Mouse (Mus musculus) megakaryocyte, embryonic 14.5 days (primary cell): ENCODE results near the gene Phactr3. TPM values are rescaled to one million over a fixed set of nuclear protein-coding genes. Genes with fewer than 3 reads are reported as not detected.

Experiments used
- H3K27me3 ChIP-seq: replicated peaks from 2 replicates; pipeline ENCODE3; 2012; ENCODE audit warnings: inconsistent platforms
- H3K36me3 ChIP-seq: replicated peaks from 2 replicates; pipeline ENCODE3; 2012; ENCODE audit warnings: low read length, inconsistent platforms, mixed read lengths
- H3K4me1 ChIP-seq: 2 replicates; pipeline ENCODE4 v1.6.1; 2012; ENCODE audit warnings: inconsistent platforms
- H3K4me3 ChIP-seq: replicated peaks from 2 replicates; pipeline ENCODE3; 2012; ENCODE audit warnings: moderate library complexity, mild to moderate bottlenecking, inconsistent platforms
- H3K9me3 ChIP-seq: 2 replicates; pipeline ENCODE4 v1.6.1; 2012; ENCODE audit warnings: inconsistent platforms
- FLI1 ChIP-seq: IDR thresholded peaks from 2 replicates; pipeline ENCODE4 v1.6.1; 2012; ENCODE audit warnings: low read length, inconsistent platforms, mixed read lengths
- GATA1 ChIP-seq: IDR thresholded peaks from 3 replicates; pipeline ENCODE4 v1.6.1; 2012; ENCODE audit warnings: mixed read lengths, low read length, inconsistent platforms, borderline replicate concordance
- polyA plus RNA-seq: library from polyadenylated mRNA; stranded (reverse); fragments of >175 nt; gene quantifications from 2 replicates; pipeline ENCODE4 v1.2.3, GENCODE M21; 2012; ENCODE audit warnings: low replicate concordance; ENCODE audit not compliant: insufficient read depth

The Phactr3 gene
- polyA plus RNA-seq, 1 experiment = 1.2 TPM

DNA sequence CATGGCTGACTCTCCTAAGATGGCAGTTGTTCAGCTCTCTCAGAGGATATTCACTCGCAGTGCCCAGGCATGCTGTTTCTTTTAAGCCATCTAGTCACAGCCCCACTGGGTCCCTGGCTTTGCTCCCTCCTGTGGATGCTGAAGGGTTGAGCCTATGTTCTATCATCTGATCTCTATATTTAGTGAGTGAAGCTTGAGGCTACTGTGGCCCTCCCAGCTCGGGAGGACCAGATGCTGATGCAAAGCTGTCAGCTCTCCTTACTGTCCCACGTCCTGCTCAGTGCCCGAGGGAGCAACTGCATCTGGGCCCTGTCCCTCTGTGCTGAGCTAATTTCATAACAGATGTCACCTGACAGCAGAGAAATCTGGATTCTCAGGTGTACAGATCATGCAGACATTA, 153.6 kb downstream of the Phactr3 start:
- H3K27me3 ChIP-seq = peaks cover 10% of the 10 kb centered on the region
- TF ChIP-seq FLI1 (no peak), GATA1 (no peak)

DNA sequence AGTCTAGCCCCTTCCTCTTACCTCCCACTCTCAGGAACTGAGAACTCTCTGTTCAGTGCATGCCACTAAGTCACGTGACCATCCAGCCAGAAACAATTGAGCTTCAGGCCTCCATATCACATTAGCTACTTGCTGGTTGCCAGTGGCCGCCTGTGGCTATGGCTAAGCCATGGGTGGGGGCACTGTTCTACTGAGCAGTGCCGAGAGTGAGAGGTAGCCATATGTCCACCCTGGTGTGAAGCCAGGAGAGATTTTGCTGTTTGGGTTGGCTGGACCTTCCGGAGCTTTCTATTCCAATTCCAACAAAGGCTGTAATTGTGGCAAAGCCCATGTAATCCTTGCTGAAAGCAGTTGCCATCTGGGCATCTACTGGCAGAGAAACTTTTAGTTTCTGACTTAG, 155.4 kb downstream of the Phactr3 start:
- no peaks in the 10 kb centered on the region for H3K9me3 ChIP-seq
- no peaks in the 10 kb centered on the region for H3K36me3 ChIP-seq
- TF ChIP-seq GATA1 (no peak), FLI1 (no peak)
- H3K4me3 ChIP-seq = no peak overlapping the region
- H3K27me3 ChIP-seq = peaks cover 7% of the 10 kb centered on the region
- no peaks in the 10 kb centered on the region for H3K4me1 ChIP-seq

More for the DNA sequence above, 153.6 kb downstream of the Phactr3 start:
- no peaks in the 10 kb centered on the region for H3K4me1 ChIP-seq
- no peaks in the 10 kb centered on the region for H3K36me3 ChIP-seq
- H3K9me3 ChIP-seq = no peaks in the 10 kb centered on the region
- no peak overlapping the region for H3K4me3 ChIP-seq

GRCm38 (mm10) chr2:178277206-178277605, 158.4 kb downstream of the Phactr3 start:
- Histone ChIP-seq H3K4me1 (no peaks in the 10 kb centered on the region), H3K4me3 (no peak overlapping the region), H3K27me3 (peaks cover 2% of the 10 kb centered on the region), H3K9me3 (no peaks in the 10 kb centered on the region; the same call in 1 of the 2 replicates), H3K36me3 (no peaks in the 10 kb centered on the region)
- TF ChIP-seq GATA1 (no peak), FLI1 (no peak)

DNA sequence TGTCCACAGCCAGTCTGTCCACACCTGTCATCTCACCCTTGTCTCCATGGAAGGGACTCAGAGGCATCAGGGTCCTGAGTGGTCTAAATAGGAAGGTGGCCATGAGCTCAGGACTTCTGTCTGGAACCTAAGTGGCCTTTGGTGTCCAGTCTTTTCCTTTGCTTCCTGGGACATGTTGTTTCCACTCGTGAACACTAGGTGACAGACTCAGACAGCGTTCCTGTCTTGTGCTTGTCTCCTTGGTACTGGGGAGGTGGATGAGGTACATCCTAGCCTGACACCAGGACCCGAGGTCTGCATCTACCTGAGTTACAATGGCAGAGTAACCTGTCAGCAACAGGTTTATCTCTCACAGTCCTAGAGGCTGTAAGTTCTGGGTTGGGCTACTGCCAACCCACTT, 162.4 kb downstream of the Phactr3 start:
- no peak overlapping the region for H3K4me3 ChIP-seq
- no peaks in the 10 kb centered on the region for H3K27me3 ChIP-seq
- no peaks in the 10 kb centered on the region; the same call in 1 of the 2 replicates for H3K9me3 ChIP-seq
- no peak for TF ChIP-seq GATA1
- no peak for TF ChIP-seq FLI1
- H3K4me1 ChIP-seq = no peaks in the 10 kb centered on the region
- H3K36me3 ChIP-seq = no peaks in the 10 kb centered on the region

DNA sequence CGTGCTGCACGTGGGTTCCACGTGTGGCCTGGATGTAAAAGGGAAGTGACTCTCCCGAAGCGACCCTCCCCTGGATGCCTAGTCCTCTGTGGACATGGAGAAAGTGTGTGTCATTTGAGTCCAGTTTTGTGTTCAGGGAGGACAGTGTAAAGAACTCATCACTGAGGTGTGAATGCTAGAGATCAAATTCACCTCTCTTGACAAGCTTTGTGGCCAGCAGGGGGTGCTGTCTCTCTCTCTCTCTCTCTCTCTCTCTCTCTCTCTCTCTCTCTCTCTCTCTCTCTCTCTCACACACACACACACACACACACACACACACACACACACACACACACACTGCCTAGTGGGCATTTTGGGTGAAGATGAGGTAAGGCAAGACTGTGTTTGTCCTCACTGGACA, 168.5 kb downstream of the Phactr3 start:
- peaks cover 5% of the 10 kb centered on the region for H3K27me3 ChIP-seq

GRCm38 (mm10) chr2:178288666-178289065, 169.9 kb downstream of the Phactr3 start:
- Histone ChIP-seq H3K4me3 (no peak overlapping the region), H3K4me1 (no peaks in the 10 kb centered on the region), H3K36me3 (no peaks in the 10 kb centered on the region), H3K9me3 (no peaks in the 10 kb centered on the region), H3K27me3 (peaks cover 5% of the 10 kb centered on the region)
- TF ChIP-seq FLI1 (no peak), GATA1 (no peak)

More for the DNA sequence above, 168.5 kb downstream of the Phactr3 start:
- Histone ChIP-seq H3K4me1 (no peaks in the 10 kb centered on the region), H3K36me3 (no peaks in the 10 kb centered on the region), H3K9me3 (no peaks in the 10 kb centered on the region), H3K4me3 (no peak overlapping the region)
- no peak for TF ChIP-seq FLI1
- no peak for TF ChIP-seq GATA1

DNA sequence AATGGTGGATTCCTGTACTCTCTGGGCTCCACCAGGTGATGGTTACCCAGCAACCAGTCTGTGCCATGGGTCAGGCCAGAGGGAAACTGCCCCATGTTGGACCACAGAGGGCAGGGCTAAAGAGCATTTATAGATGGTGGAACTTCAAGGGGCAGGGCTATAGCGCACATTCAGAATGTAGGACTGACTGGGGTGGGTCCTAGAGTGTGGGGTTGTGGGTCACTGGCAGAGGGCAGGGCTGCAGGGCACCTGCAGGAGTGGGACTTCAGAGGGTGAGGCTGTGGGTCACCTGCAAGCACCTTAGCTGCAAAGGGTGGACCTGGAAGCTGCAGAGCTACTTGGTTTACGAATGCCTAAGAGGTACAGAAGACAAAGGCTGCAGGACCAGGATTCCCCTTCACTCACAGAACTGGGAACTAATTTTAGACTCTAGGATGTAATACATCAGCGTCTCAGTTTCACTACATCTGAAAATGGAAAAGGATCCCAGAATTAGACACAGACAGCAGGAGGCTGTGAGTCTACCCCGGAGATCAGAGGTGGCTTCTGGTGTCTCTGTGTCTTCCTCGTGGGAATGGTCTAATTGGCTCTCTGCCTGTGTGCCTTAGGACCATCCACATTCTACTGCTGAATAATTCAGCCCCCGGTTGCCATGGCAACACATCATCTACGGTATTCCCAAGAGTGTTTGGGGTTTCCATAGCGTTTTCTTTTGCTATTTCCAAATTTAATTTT, 184.8 kb downstream of the Phactr3 start:
- H3K4me3 ChIP-seq = no peak overlapping the region
- TF ChIP-seq FLI1 (no peak), GATA1 (no peak)
- no peaks in the 10 kb centered on the region for H3K36me3 ChIP-seq
- H3K9me3 ChIP-seq = peaks cover 4% of the 10 kb centered on the region; the same call in 1 of the 2 replicates
- H3K27me3 ChIP-seq = no peaks in the 10 kb centered on the region
- no peaks in the 10 kb centered on the region for H3K4me1 ChIP-seq

- no peaks in the 10 kb centered on the region for H3K27me3 ChIP-seq
- peaks cover 4% of the 10 kb centered on the region; the same call in 1 of the 2 replicates for H3K9me3 ChIP-seq
- H3K4me1 ChIP-seq = no peaks in the 10 kb centered on the region
- no peaks in the 10 kb centered on the region for H3K36me3 ChIP-seq
- TF ChIP-seq GATA1 = no peak
- no peak for TF ChIP-seq FLI1
- no peak overlapping the region for H3K4me3 ChIP-seq
These were observed 185.4 kb downstream of the Phactr3 start for GRCm38 (mm10) chr2:178304188-178304529.

GRCm38 (mm10) chr2:178304669-178305068, 185.9 kb downstream of the Phactr3 start:
- no peaks in the 10 kb centered on the region for H3K27me3 ChIP-seq
- peaks cover 4% of the 10 kb centered on the region; the same call in 1 of the 2 replicates for H3K9me3 ChIP-seq
- no peaks in the 10 kb centered on the region for H3K4me1 ChIP-seq
- TF ChIP-seq GATA1 (no peak), FLI1 (no peak)
- H3K4me3 ChIP-seq = no peak overlapping the region
- H3K36me3 ChIP-seq = no peaks in the 10 kb centered on the region

DNA sequence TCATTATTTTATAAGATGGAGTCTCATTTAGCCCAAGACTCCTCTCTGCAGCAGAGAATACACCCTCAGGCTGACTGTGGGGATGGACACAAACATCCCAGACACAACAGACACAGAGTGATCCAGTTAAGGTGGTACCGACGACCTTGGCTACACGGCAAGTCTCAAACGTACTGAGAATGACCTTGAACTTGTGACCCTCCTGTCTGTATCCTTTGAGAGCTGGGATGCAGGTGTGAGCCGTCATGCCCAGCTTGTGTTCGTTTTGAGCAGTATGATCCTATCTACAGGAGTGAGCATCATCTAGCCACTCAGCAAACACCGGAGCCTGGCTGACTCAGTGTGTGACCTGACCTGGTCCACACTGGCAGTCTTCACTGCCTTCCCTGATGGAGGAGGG, 194.8 kb downstream of the Phactr3 start:
- no peaks in the 10 kb centered on the region for H3K36me3 ChIP-seq
- no peak overlapping the region for H3K4me3 ChIP-seq
- no peaks in the 10 kb centered on the region for H3K9me3 ChIP-seq
- H3K4me1 ChIP-seq = no peaks in the 10 kb centered on the region
- no peaks in the 10 kb centered on the region for H3K27me3 ChIP-seq
- TF ChIP-seq GATA1 = no peak
- TF ChIP-seq FLI1 = no peak
